Mouse (Mus musculus) stomach, embryonic 16.5 days (tissue): ENCODE data around the gene Zbtb8b. TPM values are rescaled to one million over a fixed set of nuclear protein-coding genes. Genes with fewer than 3 reads are reported as not detected.
"Not testable (repeated sequence)": the region's sequence is repeated elsewhere in the genome, so short reads cannot be mapped to it uniquely, and the experiment has no call there.

Source experiments
- ATAC-seq: fragments of 200-750 bp; cut with Nextera tagmentation; 2 replicates; pipeline ENCODE4 v1.8.0; 2017; ENCODE audit warnings: moderate number of reproducible peaks, moderate TSS enrichment; ENCODE audit not compliant: insufficient read depth, low FRiP score
- H3K27ac ChIP-seq: fragments of 300-500 bp; sonication (generic); 2 replicates; pipeline ENCODE4 v1.5.1; 2014; ENCODE audit warnings: low read length
- H3K27me3 ChIP-seq: fragments of 300-500 bp; sonication (generic); 2 replicates; pipeline ENCODE4 v1.6.1; 2014; ENCODE audit warnings: low read length, control low read depth, mixed read lengths; ENCODE audit not compliant: control insufficient read depth, insufficient read depth
- H3K36me3 ChIP-seq: fragments of 300-500 bp; sonication (generic); 2 replicates; pipeline ENCODE4 v1.6.1; 2014; ENCODE audit warnings: low read length; ENCODE audit not compliant: control insufficient read depth, insufficient read depth
- H3K4me1 ChIP-seq: fragments of 300-500 bp; sonication (generic); 2 replicates; pipeline ENCODE4 v1.6.1; 2014; ENCODE audit warnings: low read length, control low read depth, mixed read lengths; ENCODE audit not compliant: control insufficient read depth, insufficient read depth
- H3K4me2 ChIP-seq: fragments of 300-500 bp; sonication (generic); 2 replicates; pipeline ENCODE4 v1.6.1; 2014; ENCODE audit warnings: low read depth, low read length, mixed read lengths
- H3K4me3 ChIP-seq: fragments of 300-500 bp; sonication (generic); replicated peaks from 2 replicates; pipeline ENCODE4 v1.5.1; 2014; ENCODE audit warnings: mild to moderate bottlenecking, low read length
- H3K9ac ChIP-seq: fragments of 300-500 bp; sonication (generic); 2 replicates; pipeline ENCODE4 v1.6.1; 2014; ENCODE audit warnings: low read length
- H3K9me3 ChIP-seq: fragments of 300-500 bp; sonication (generic); replicated peaks from 2 replicates; pipeline ENCODE4 v1.6.1; 2016; ENCODE audit warnings: low read length, control low read depth; ENCODE audit not compliant: control insufficient read depth
- WGBS: fragments of 180-500 bp; shearing (Covaris S2); extraction: QIAGEN DNeasy Blood & Tissue Kit; methylation state at CpG from one replicate; pipeline ENCODE4 v1.1.7; 2014; 5-methylcytosine and 5-hydroxymethylcytosine counted together
- polyA plus RNA-seq: library from polyadenylated mRNA; unstranded; fragments of >200 nt; fragmentation: Nextera tagmentation; extraction: Ambion mirVana; gene quantifications from 2 replicates; pipeline ENCODE4 v1.2.1, GENCODE M21; 2015

Zbtb8b gene
- polyA plus RNA-seq, 1 experiment from 2014 or later, result 1.6 TPM

- H3K27ac ChIP-seq, result no peak overlapping the region
- WGBS, result 82% methylated on average over 8 of the region's 8 CpGs
Observed at GRCm38 (mm10) chr4:129447360-129447759, 6.7 kb upstream of the Zbtb8b start.

DNA sequence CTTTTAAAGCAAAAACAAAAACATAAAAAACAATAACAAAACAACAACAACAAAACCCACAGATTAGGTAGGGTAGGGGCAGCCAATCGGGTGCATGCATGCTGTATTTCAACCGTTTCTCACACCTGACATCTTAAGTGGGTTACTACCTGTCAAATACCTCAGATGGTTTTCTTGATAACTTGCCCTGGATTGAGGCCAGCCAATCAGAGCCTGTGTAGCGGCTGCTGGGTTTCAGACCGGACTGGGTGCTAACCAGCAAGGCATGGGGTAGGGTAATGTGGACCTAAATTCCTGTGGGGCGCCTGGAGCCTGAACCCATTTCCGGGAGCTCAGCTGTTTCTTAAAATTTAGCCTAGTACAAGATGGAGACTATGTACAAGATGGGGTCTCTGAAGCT lies 492 bp upstream of the Zbtb8b start:
- H3K27ac ChIP-seq, result no peak overlapping the region
- H3K36me3 ChIP-seq, result no peaks in the 10 kb centered on the region
- H3K4me2 ChIP-seq, result peak overlapping the region; percentile 55
- no peak for ATAC-seq
- H3K4me3 ChIP-seq, result peak overlapping the region; percentile 41; the same call in 1 of the 2 replicates
- no peak overlapping the region for H3K9ac ChIP-seq
- no peaks in the 10 kb centered on the region for H3K4me1 ChIP-seq
- no peaks in the 10 kb centered on the region for H3K9me3 ChIP-seq
- H3K27me3 ChIP-seq, result 0 out of 2 replicates have a peak, but pooled peaks cover 7% of the 10 kb centered on the region
- 29% methylated on average over 6 of the region's 6 CpGs for WGBS

More at GRCm38 (mm10) chr4:129447360-129447759, 6.7 kb upstream of the Zbtb8b start:
- no peaks in the 10 kb centered on the region for H3K27me3 ChIP-seq
- H3K4me2 ChIP-seq, result no peak overlapping the region
- no peaks in the 10 kb centered on the region for H3K9me3 ChIP-seq
- no peak for ATAC-seq
- no peak overlapping the region for H3K4me3 ChIP-seq
- no peak overlapping the region for H3K9ac ChIP-seq
- H3K36me3 ChIP-seq, result no peaks in the 10 kb centered on the region
- no peaks in the 10 kb centered on the region for H3K4me1 ChIP-seq

- Histone ChIP-seq H3K4me1 (no peaks in the 10 kb centered on the region), H3K9ac (no peak overlapping the region), H3K4me3 (no peak overlapping the region), H3K4me2 (no peak overlapping the region), H3K9me3 (no peaks in the 10 kb centered on the region), H3K27ac (no peak overlapping the region), H3K27me3 (no peaks in the 10 kb centered on the region), H3K36me3 (no peaks in the 10 kb centered on the region)
- 72% methylated on average over 5 of the region's 5 CpGs for WGBS
- no peak for ATAC-seq
Observed at GRCm38 (mm10) chr4:129418321-129418720, 22.3 kb downstream of the Zbtb8b start.

- Histone ChIP-seq H3K9me3 (no peaks in the 10 kb centered on the region), H3K4me2 (no peak overlapping the region), H3K4me1 (no peaks in the 10 kb centered on the region), H3K27ac (no peak overlapping the region), H3K4me3 (no peak overlapping the region), H3K27me3 (no peaks in the 10 kb centered on the region), H3K9ac (no peak overlapping the region), H3K36me3 (no peaks in the 10 kb centered on the region)
- WGBS, result 37% methylated on average over 5 of the region's 5 CpGs
- ATAC-seq, result peak; percentile 37; the same call in 1 of the 2 replicates
Observed at GRCm38 (mm10) chr4:129416478-129416877, 24.2 kb downstream of the Zbtb8b start.

GRCm38 (mm10) chr4:129415892-129416291 lies 24.8 kb downstream of the Zbtb8b start:
- H3K4me2 ChIP-seq, result no peak overlapping the region
- H3K27ac ChIP-seq, result no peak overlapping the region
- H3K36me3 ChIP-seq, result no peaks in the 10 kb centered on the region
- H3K4me1 ChIP-seq, result no peaks in the 10 kb centered on the region
- H3K27me3 ChIP-seq, result no peaks in the 10 kb centered on the region
- 94% methylated on average over 5 of the region's 5 CpGs for WGBS
- no peak for ATAC-seq
- H3K9ac ChIP-seq, result no peak overlapping the region
- no peaks in the 10 kb centered on the region for H3K9me3 ChIP-seq
- no peak overlapping the region for H3K4me3 ChIP-seq

- Histone ChIP-seq H3K4me1 (peaks cover 9% of the 10 kb centered on the region; the same call in 1 of the 2 replicates), H3K4me3 (no peak overlapping the region), H3K4me2 (no peak overlapping the region), H3K27me3 (no peaks in the 10 kb centered on the region), H3K9ac (no peak overlapping the region), H3K9me3 (no peaks in the 10 kb centered on the region), H3K36me3 (no peaks in the 10 kb centered on the region), H3K27ac (peak overlapping the region; percentile 18; the same call in 1 of the 2 replicates)
- no peak for ATAC-seq
Observed at GRCm38 (mm10) chr4:129410991-129411390, 29.7 kb downstream of the Zbtb8b start.

DNA sequence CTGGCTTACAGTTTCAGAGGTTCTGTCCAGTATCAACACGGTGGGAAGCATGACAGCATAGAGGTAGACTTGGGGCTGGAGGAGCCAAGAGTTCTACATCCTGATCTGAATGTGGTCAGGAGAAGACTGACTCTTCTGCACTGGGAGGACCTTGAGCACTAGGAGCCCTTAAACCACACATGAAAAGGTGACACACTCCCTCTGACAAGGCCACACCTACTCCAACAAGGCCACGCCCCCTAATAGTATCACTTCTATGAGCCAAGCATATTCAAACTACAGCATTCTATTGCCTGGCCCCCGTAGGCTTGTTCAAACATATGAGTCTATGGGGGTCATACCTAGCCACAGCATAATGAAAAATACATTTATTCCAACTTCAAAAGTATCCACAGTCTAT lies 30.1 kb downstream of the Zbtb8b start:
- ATAC-seq, result peak; percentile 29; the same call in 1 of the 2 replicates
- WGBS, result 80% methylated on average over 3 of the region's 3 CpGs
- H3K27ac ChIP-seq, H3K27me3 ChIP-seq, H3K36me3 ChIP-seq, H3K4me1 ChIP-seq, H3K4me2 ChIP-seq, H3K9me3 ChIP-seq, H3K9ac ChIP-seq, H3K4me3 ChIP-seq: not testable (repeated sequence)

GRCm38 (mm10) chr4:129406447-129406846 lies 34.2 kb downstream of the Zbtb8b start:
- Histone ChIP-seq H3K36me3 (no peaks in the 10 kb centered on the region), H3K4me2 (peak overlapping the region; percentile 63), H3K27ac (peak overlapping the region; percentile 23; the same call in 1 of the 2 replicates), H3K27me3 (no peaks in the 10 kb centered on the region), H3K9ac (peak overlapping the region; percentile 71), H3K4me1 (peaks cover 10% of the 10 kb centered on the region; the same call in 1 of the 2 replicates), H3K9me3 (no peaks in the 10 kb centered on the region), H3K4me3 (peak overlapping the region; percentile 48)
- 2% methylated on average over 25 of the region's 25 CpGs for WGBS
- peak; percentile 80 for ATAC-seq

DNA sequence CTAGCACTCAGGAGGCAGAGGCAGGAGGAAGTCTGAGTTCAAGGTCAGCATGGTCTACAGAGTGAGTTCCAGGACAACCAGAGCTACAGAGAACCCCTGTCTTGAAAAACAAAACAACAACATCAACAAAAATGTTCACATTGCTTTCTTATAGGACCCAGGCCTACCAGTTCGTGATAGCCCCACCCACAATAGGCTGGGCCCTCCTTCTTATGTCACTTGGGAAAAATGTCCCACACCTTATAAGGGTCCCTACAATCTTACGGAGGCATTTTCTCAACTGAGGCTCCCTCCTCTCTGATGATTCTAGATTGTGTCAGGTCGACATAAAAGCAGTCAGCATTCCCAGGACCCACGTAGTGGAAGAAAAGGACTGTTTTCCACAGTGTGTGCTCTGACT lies 40.8 kb downstream of the Zbtb8b start:
- WGBS, result 80% methylated on average over 4 of the region's 4 CpGs
- Histone ChIP-seq H3K9me3 (no peaks in the 10 kb centered on the region), H3K4me2 (no peak overlapping the region), H3K36me3 (no peaks in the 10 kb centered on the region), H3K4me1 (no peaks in the 10 kb centered on the region), H3K27me3 (no peaks in the 10 kb centered on the region), H3K4me3 (no peak overlapping the region), H3K9ac (no peak overlapping the region), H3K27ac (no peak overlapping the region)
- no peak for ATAC-seq
